Mouse (Mus musculus) hindbrain, postnatal 0 days (tissue): ENCODE results near the gene Fnbp1. TPM values are rescaled to one million over a fixed set of nuclear protein-coding genes. Genes with fewer than 3 reads are reported as not detected.

Experiments used
- ATAC-seq: fragments of 200-750 bp; cut with Nextera tagmentation; 2 replicates; pipeline ENCODE4 v1.8.0; 2017; ENCODE audit warnings: mild to moderate bottlenecking, moderate TSS enrichment, moderate library complexity
- DNase-seq: peaks from one replicate; pipeline ENCODE4 v3.0.0-alpha.2; 2015; ENCODE audit warnings: low spot score
- H3K27ac ChIP-seq: fragments of 300-500 bp; sonication (generic); 2 replicates; pipeline ENCODE4 v1.5.1; 2014; ENCODE audit warnings: mild to moderate bottlenecking
- H3K27me3 ChIP-seq: fragments of 300-500 bp; sonication (generic); 2 replicates; pipeline ENCODE4 v1.6.1; 2014; ENCODE audit warnings: low read length, mixed read lengths; ENCODE audit not compliant: insufficient read depth
- H3K36me3 ChIP-seq: fragments of 300-500 bp; sonication (generic); 2 replicates; pipeline ENCODE4 v1.6.1; 2014; ENCODE audit warnings: low read length, mixed read lengths; ENCODE audit not compliant: insufficient read depth
- H3K4me1 ChIP-seq: fragments of 300-500 bp; sonication (generic); 2 replicates; pipeline ENCODE4 v1.6.1; 2014; ENCODE audit warnings: antibody characterized with exemption, low read length, mixed read lengths; ENCODE audit not compliant: insufficient read depth
- H3K4me2 ChIP-seq: fragments of 300-500 bp; sonication (generic); 2 replicates; pipeline ENCODE4 v1.6.1; 2014; ENCODE audit warnings: low read depth, mild to moderate bottlenecking, low read length, moderate library complexity, mixed read lengths
- H3K4me3 ChIP-seq: fragments of 300-500 bp; sonication (generic); 2 replicates; pipeline ENCODE4 v1.5.1; 2014; ENCODE audit warnings: low read length
- H3K9ac ChIP-seq: fragments of 300-500 bp; sonication (generic); replicated peaks from 2 replicates; pipeline ENCODE4 v1.6.1; 2014; ENCODE audit warnings: mild to moderate bottlenecking, low read length, moderate library complexity, mixed read lengths
- H3K9me3 ChIP-seq: fragments of 300-500 bp; sonication (generic); 2 replicates; pipeline ENCODE4 v1.6.1; 2016; ENCODE audit warnings: low read length, mixed read lengths
- CTCF ChIP-seq: IDR thresholded peaks from 2 replicates; pipeline ENCODE4 v1.5.1; 2016; ENCODE audit warnings: antibody characterized with exemption, control low read depth, low read depth
- WGBS: fragments of 180-500 bp; shearing (Covaris S2); extraction: QIAGEN DNeasy Blood & Tissue Kit; methylation state at CpG from one replicate; pipeline ENCODE4 v1.1.7; 2014; 5-methylcytosine and 5-hydroxymethylcytosine counted together
- polyA plus RNA-seq: library from polyadenylated mRNA; unstranded; fragments of >200 nt; fragmentation: Nextera tagmentation; extraction: Ambion mirVana; gene quantifications from 2 replicates; pipeline ENCODE4 v1.2.1, GENCODE M21; 2015
- total RNA-seq: library from RNA; depleted of rRNA; stranded (reverse); fragments of >200 nt; gene quantifications from 2 replicates; pipeline ENCODE4 v1.2.3, GENCODE M21; 2014

Gene Fnbp1
- total and polyA plus RNA-seq, 2 experiments from 2014 or later, result 24.1 to 32.1 TPM

DNA sequence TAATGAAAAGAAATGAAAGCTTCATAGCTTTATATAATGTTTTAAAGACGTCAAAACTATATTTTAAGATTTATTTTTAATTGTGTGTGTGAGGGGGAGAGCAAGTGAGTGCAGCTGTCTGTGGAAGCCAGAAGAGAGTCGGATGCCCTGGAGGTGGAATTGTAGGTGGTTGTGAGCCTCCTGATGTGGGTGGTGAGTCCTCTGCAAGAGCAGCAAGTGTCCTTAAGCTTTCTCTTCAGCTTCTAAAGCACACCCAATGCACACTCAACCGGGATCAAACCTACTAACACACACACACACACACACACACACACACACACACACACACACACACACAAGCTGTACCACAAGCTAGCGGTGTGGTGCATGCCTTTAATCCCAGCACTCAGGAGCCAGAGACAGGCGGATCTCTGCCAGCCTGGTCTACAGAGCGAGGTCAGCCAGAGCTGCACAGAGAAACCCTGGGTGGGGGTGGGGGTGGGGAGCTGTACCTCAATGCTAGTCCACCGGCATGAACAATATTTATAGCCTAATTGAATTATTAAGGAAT lies 74.0 kb downstream of the Fnbp1 start:
- H3K27ac ChIP-seq, result peak overlapping the region; percentile 77
- no peaks in the 10 kb centered on the region for H3K36me3 ChIP-seq
- ATAC-seq (peak; percentile 31; the same call in 1 of the 2 replicates), DNase-seq (no peak)
- no peaks in the 10 kb centered on the region for H3K9me3 ChIP-seq
- H3K4me1 ChIP-seq, result peaks cover 9% of the 10 kb centered on the region; the same call in 1 of the 2 replicates
- TF ChIP-seq CTCF, result no peak
- no peaks in the 10 kb centered on the region for H3K27me3 ChIP-seq
- no peak overlapping the region for H3K4me2 ChIP-seq
- 37% methylated on average over 7 of the region's 7 CpGs for WGBS
- no peak overlapping the region for H3K4me3 ChIP-seq
- H3K9ac ChIP-seq, result no peak overlapping the region

DNA sequence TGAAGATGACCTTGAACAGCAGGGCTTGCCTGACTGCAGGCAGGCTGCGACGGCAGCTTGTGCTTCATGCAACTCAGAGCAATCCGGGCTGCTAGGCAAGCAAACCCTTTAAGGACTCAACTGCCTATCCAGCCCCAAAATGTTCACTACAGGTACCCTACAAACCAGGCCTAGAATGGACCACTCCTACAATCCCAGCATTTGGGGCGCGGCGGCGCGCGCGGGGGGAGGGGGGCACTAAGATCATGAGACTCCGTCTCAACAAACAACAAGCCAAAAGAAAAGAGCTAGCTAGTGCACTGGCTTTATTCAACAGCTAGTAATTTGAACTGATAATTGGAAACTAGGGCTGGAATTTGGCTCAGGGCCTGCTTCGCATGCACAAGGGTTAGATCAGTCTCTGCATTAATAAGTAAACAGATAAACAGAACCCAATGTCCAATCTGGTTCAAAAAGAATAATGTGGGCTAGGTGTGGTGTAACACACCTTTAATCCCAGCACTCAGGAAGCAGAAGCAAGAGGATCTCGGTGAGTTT lies 74.7 kb downstream of the Fnbp1 start:
- no peak for TF ChIP-seq CTCF
- peaks cover 9% of the 10 kb centered on the region; the same call in 1 of the 2 replicates for H3K4me1 ChIP-seq
- no peaks in the 10 kb centered on the region for H3K27me3 ChIP-seq
- H3K9ac ChIP-seq, result no peak overlapping the region
- no peak for ATAC-seq
- no peaks in the 10 kb centered on the region for H3K9me3 ChIP-seq
- no peaks in the 10 kb centered on the region for H3K36me3 ChIP-seq
- 65% methylated on average over 13 of the region's 13 CpGs for WGBS
- DNase-seq, result peak; percentile 23
- no peak overlapping the region for H3K4me2 ChIP-seq
- H3K27ac ChIP-seq, result peak overlapping the region; percentile 77
- H3K4me3 ChIP-seq, result no peak overlapping the region

GRCm38 (mm10) chr2:31066019-31066789 lies 75.6 kb downstream of the Fnbp1 start:
- H3K4me1 ChIP-seq, result peaks cover 9% of the 10 kb centered on the region; the same call in 1 of the 2 replicates
- DNase-seq (peak; percentile 67), ATAC-seq (peak; percentile 57; the same call in 1 of the 2 replicates)
- 56% methylated on average over 11 of the region's 11 CpGs for WGBS
- H3K9ac ChIP-seq, result no peak overlapping the region
- TF ChIP-seq CTCF, result peak; percentile 29; the same call in 1 of the 2 replicates
- H3K27ac ChIP-seq, result peak overlapping the region; percentile 77
- H3K4me2 ChIP-seq, result no peak overlapping the region
- H3K27me3 ChIP-seq, result no peaks in the 10 kb centered on the region
- no peaks in the 10 kb centered on the region; the same call in 1 of the 2 replicates for H3K36me3 ChIP-seq
- no peak overlapping the region for H3K4me3 ChIP-seq
- no peaks in the 10 kb centered on the region for H3K9me3 ChIP-seq

DNA sequence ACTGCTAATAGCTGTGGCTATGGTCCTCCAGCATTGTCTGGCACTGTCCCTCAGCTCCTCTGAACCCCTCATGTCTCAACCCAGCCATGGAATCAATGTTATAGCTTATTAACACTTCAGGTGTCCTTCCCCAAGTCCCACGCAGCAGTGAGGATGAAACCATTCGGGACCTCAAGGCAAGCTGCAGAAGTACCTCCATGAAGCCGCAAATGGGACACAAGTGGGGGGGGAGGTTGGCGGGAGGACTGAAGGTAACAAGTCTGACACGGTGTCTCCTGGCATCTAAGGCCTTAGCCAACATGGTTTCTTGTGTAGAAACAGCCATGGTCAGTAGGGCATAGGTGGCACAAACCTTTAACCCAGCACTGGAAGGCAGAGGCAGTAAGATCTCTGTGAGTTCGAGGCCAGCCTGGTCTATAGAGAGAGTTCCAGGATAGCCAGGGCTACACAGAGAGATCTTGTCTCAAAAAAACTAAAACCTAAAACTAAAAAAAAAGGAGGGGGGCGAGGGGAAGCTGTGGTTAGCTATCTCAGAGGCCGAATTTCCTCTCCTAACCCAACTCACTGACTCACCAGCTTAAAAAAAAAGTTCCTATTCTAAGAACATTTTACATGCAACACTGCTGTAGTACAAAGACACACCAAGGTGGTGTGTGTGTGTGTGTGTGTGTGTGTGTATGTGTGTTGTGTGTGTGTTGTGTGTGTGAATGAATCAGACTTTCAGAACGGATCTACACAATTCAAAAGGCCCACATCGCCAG lies 79.8 kb downstream of the Fnbp1 start:
- Histone ChIP-seq H3K4me3 (no peak overlapping the region), H3K9ac (no peak overlapping the region), H3K36me3 (peaks cover 2% of the 10 kb centered on the region; the same call in 1 of the 2 replicates), H3K9me3 (no peaks in the 10 kb centered on the region), H3K4me2 (no peak overlapping the region), H3K27me3 (no peaks in the 10 kb centered on the region), H3K27ac (no peak overlapping the region), H3K4me1 (peaks cover 4% of the 10 kb centered on the region; the same call in 1 of the 2 replicates)
- 90% methylated on average over 10 of the region's 10 CpGs for WGBS
- ATAC-seq, result no peak
- DNase-seq, result no peak
- TF ChIP-seq CTCF, result no peak

DNA sequence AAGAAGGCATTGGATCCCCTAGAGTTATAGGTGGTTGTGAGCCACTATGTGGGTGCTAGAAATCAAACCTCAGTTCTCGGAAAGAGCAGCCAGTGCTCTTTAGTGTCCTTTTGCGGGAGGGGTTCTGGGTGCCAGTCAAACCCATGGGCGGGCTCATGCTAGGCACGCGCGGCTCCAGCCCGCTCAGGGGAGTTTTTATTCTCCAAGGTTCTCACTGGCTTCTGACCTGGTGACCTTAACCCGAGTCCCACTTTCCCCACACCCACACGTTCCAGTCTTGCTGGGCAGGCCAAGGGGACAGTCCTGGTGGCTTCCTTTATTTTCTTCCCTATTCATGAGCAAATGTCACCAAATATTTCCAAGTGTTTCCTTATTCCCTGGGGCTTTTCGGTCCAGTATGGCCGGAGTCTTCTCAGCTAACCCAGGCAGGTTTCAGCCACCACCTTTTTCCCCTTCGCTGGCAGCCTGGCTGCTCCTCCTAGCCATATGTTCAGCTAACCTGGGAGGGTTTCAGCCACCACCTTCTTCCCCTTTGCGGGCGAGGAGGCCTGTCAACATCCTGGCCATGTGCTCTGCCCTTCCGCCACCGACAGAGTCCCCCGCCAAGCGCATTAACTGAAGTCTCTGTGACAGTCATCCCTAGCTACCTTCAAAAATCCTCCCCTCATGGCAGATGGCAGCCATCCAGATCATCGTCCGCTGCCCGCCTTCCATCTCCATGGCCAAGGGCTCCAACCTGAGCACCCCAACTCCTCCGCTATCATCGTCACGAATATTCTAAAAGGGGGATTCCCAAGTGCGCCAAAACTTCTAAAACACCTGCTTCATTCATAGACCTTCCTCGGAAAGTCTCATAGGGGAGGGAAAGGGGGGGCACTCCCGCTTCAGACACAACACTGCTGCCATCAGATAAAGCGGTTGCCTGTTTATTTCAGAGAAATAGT lies 80.7 kb downstream of the Fnbp1 start:
- DNase-seq, result peak; percentile 19
- WGBS, result 78% methylated on average over 28 of the region's 28 CpGs
- no peaks in the 10 kb centered on the region for H3K9me3 ChIP-seq

More for the DNA sequence above, 80.7 kb downstream of the Fnbp1 start:
- no peak for ATAC-seq
- no peak overlapping the region; the same call in 1 of the 2 replicates for H3K27ac ChIP-seq
- no peak overlapping the region for H3K4me3 ChIP-seq
- peaks cover 12% of the 10 kb centered on the region for H3K36me3 ChIP-seq
- no peaks in the 10 kb centered on the region for H3K4me1 ChIP-seq
- H3K27me3 ChIP-seq, result no peaks in the 10 kb centered on the region
- H3K9ac ChIP-seq, result no peak overlapping the region
- no peak overlapping the region for H3K4me2 ChIP-seq
- TF ChIP-seq CTCF, result no peak
